Mouse (Mus musculus) liver, embryonic 14.5 days (tissue): ENCODE results near the gene Thap11. TPM values are rescaled to one million over a fixed set of nuclear protein-coding genes. Genes with fewer than 3 reads are reported as not detected.

Source experiments
- ATAC-seq: fragments of 200-750 bp; cut with Nextera tagmentation; 2 replicates; pipeline ENCODE4 v1.8.0; 2017; ENCODE audit warnings: moderate number of reproducible peaks, mild to moderate bottlenecking, moderate library complexity; ENCODE audit not compliant: insufficient read depth
- DNase-seq, 3 experiments: peaks; one replicate each; pipeline ENCODE4 v3.0.0-alpha.2; 2012 to 2013; ENCODE audit warnings: low read depth in 3 of 3, low spot score in 3 of 3
- H3K27ac ChIP-seq: fragments of 300-500 bp; sonication (generic); 2 replicates; pipeline ENCODE4 v1.5.1; 2014; ENCODE audit warnings: moderate library complexity, mild to moderate bottlenecking, control low read depth, inconsistent platforms
- H3K27me3 ChIP-seq: fragments of 300-500 bp; sonication (generic); 2 replicates; pipeline ENCODE4 v1.6.1; 2014; ENCODE audit warnings: mild to moderate bottlenecking, low read length, moderate library complexity; ENCODE audit not compliant: control insufficient read depth, insufficient read depth
- H3K36me3 ChIP-seq: fragments of 300-500 bp; sonication (generic); replicated peaks from 2 replicates; pipeline ENCODE4 v1.6.1; 2014; ENCODE audit warnings: low read depth; ENCODE audit not compliant: control insufficient read depth, insufficient read depth
- H3K4me1 ChIP-seq, 2 experiments: fragments of 200-500 bp in 1 of 2; fragments of 300-500 bp in 1 of 2; sonication (generic) in 1 of 2; replicated peaks; 2 replicates each; pipeline ENCODE4 v1.6.1; 2012 to 2014; ENCODE audit warnings: antibody characterized with exemption in 1 of 2, inconsistent platforms in 1 of 2, low read length in 1 of 2; ENCODE audit not compliant: control insufficient read depth in 2 of 2, insufficient read depth in 2 of 2
- H3K4me2 ChIP-seq: fragments of 300-500 bp; sonication (generic); 2 replicates; pipeline ENCODE4 v1.6.1; 2014; ENCODE audit warnings: low read depth, mild to moderate bottlenecking, control low read depth, moderate library complexity
- H3K4me3 ChIP-seq, 2 experiments: fragments of 200-500 bp in 1 of 2; fragments of 300-500 bp in 1 of 2; sonication (generic) in 1 of 2; 2 replicates each; pipeline ENCODE4 v1.5.1; 2012 to 2014; ENCODE audit warnings: low read depth in 2 of 2, low read length in 2 of 2, mild to moderate bottlenecking in 2 of 2, control low read depth in 1 of 2, inconsistent platforms in 1 of 2, moderate library complexity in 1 of 2; ENCODE audit not compliant: insufficient read depth in 1 of 2
- H3K9ac ChIP-seq: fragments of 300-500 bp; sonication (generic); replicated peaks from 2 replicates; pipeline ENCODE4 v1.6.1; 2014; ENCODE audit warnings: mild to moderate bottlenecking, control low read depth, moderate library complexity
- H3K9me3 ChIP-seq: fragments of 300-500 bp; sonication (generic); 2 replicates; pipeline ENCODE4 v1.6.1; 2016; ENCODE audit warnings: low read length, mixed read lengths; ENCODE audit not compliant: control insufficient read depth
- CTCF ChIP-seq: IDR thresholded peaks from 2 replicates; pipeline ENCODE4 v1.5.1; 2016; ENCODE audit warnings: antibody characterized with exemption, low read depth, control low read depth
- EP300 ChIP-seq: IDR thresholded peaks from 2 replicates; pipeline ENCODE4 v1.6.1; 2016; ENCODE audit warnings: antibody characterized with exemption, low read depth
- WGBS: fragments of 180-500 bp; shearing (Covaris S2); extraction: QIAGEN DNeasy Blood & Tissue Kit; methylation state at CpG from one replicate; pipeline ENCODE4 v1.1.7; 2014; ENCODE audit not compliant: insufficient replicate concordance; 5-methylcytosine and 5-hydroxymethylcytosine counted together
- polyA plus RNA-seq, 2 experiments: library from polyadenylated mRNA; depleted of rRNA in 1 of 2; stranded (reverse) in 1 of 2; unstranded in 1 of 2; fragments of >200 nt; fragmentation: Nextera tagmentation in 1 of 2; extraction: Ambion mirVana in 1 of 2; gene quantifications; 2 replicates each; pipeline versions ENCODE4 v1.2.1 to v1.2.3; 2012 to 2014

Gene Thap11
- polyA plus RNA-seq, 2 experiments: 25.5 to 26.2 TPM

GRCm38 (mm10) chr8:105859314-105859713 is 4.4 kb downstream of the Thap11 start:
- H3K36me3 ChIP-seq: no peaks in the 10 kb centered on the region; the same call in 1 of the 2 replicates
- H3K9ac ChIP-seq: peak overlapping the region; percentile 76
- TF ChIP-seq EP300: peak; percentile 86
- TF ChIP-seq CTCF: no peak
- ATAC-seq (peak; percentile 2; the same call in 1 of the 2 replicates), DNase-seq (peak; percentile 79 to 83 (median 81))
- 17% methylated on average over 5 of the region's 5 CpGs for WGBS
- peaks cover 34 to 46% of the 10 kb centered on the region in 2 experiments for H3K4me1 ChIP-seq
- H3K4me3 ChIP-seq: peak overlapping the region; percentile 58 to 94; a peak in 3 of 4 replicates
- H3K4me2 ChIP-seq: peak overlapping the region; percentile 99
- H3K27me3 ChIP-seq: no peaks in the 10 kb centered on the region
- H3K9me3 ChIP-seq: no peaks in the 10 kb centered on the region
- peak overlapping the region; percentile 76 for H3K27ac ChIP-seq

GRCm38 (mm10) chr8:105860143-105860981 is 5.4 kb downstream of the Thap11 start, which contains the start of gene Nutf2:
Nutf2 (plus strand) TSS chr8:105860580.
- Histone ChIP-seq H3K27ac (peak within 1 kb of the TSS; percentile 76), H3K27me3 (no peaks in the 10 kb centered on the region), H3K4me3 (peak within 1 kb of the TSS; percentile 94 to 97), H3K4me1 (peaks cover 34 to 46% of the 10 kb centered on the region in 2 experiments), H3K36me3 (peaks cover 5% of the 10 kb centered on the region), H3K9me3 (no peaks in the 10 kb centered on the region), H3K9ac (peak within 1 kb of the TSS; percentile 94), H3K4me2 (peak within 1 kb of the TSS; percentile 99)
- ATAC-seq: peak; percentile 94
- peak; percentile 98 to 99 (median 98) for DNase-seq
- under 1% methylated on average over 54 of the region's 59 CpGs for WGBS
- TF ChIP-seq CTCF (no peak), EP300 (peak; percentile 35; the same call in 1 of the 2 replicates)

- peak overlapping the region; percentile 76; the same call in 1 of the 2 replicates for H3K27ac ChIP-seq
- H3K4me1 ChIP-seq: peaks cover 34 to 50% of the 10 kb centered on the region in 2 experiments
- peak overlapping the region; percentile 99 for H3K4me2 ChIP-seq
- 0% methylated on average over 1 of the region's 1 CpGs for WGBS
- ATAC-seq: no peak
- no peaks in the 10 kb centered on the region for H3K9me3 ChIP-seq
- peaks cover 19% of the 10 kb centered on the region for H3K36me3 ChIP-seq
- peak overlapping the region; percentile 94 for H3K9ac ChIP-seq
- peak overlapping the region; percentile 94 to 97 for H3K4me3 ChIP-seq
- no peaks in the 10 kb centered on the region for H3K27me3 ChIP-seq
- DNase-seq: no peak
- TF ChIP-seq CTCF: peak; percentile 59
- no peak for TF ChIP-seq EP300
These were observed 7.0 kb downstream of the Thap11 start for GRCm38 (mm10) chr8:105861951-105862350.

- peak; percentile 71 for TF ChIP-seq CTCF
- peak; percentile 40; the same call in 1 of the 2 replicates for TF ChIP-seq EP300
- Histone ChIP-seq H3K36me3 (peaks cover 42% of the 10 kb centered on the region), H3K9ac (no peak overlapping the region; the same call in 1 of the 2 replicates), H3K4me2 (no peak overlapping the region), H3K4me1 (peaks cover 13 to 28% of the 10 kb centered on the region in 2 experiments), H3K27me3 (no peaks in the 10 kb centered on the region), H3K4me3 (no peak overlapping the region), H3K9me3 (no peaks in the 10 kb centered on the region), H3K27ac (peak overlapping the region; percentile 7)
- DNase-seq (no peak), ATAC-seq (peak; percentile 52; the same call in 1 of the 2 replicates)
- WGBS: 29% methylated on average over 6 of the region's 6 CpGs
These were observed 11.6 kb downstream of the Thap11 start for GRCm38 (mm10) chr8:105866364-105867029.
